Mouse (Mus musculus): ENCODE data around the gene Spc25.

Gene Spc25

DNA sequence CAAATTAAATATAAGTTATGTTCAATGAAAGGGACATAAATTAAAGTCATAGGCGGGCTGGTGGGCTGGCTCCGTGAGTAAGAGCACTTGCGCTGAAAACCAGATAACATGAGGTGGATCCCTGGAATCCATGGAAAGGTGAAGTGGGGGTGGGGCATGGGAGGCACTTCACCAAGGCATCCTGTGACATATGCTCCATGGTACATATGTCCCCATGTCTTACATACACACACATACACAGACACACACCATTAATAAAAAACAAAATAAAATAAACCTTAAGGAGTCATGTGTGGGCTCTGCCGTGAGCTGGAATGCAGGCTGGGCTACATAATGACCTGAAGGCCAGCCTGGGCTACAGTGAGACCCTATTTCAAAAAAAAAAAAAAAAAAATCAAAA lies 26.3 kb downstream of the Spc25 start:
- DNase-seq, result no peak

GRCm38 (mm10) chr2:69175296-69175695 lies 30.7 kb downstream of the Spc25 start:
- DNase-seq, result no peak

- DNase-seq, result no peak
These were observed 35.5 kb downstream of the Spc25 start for GRCm38 (mm10) chr2:69170395-69171077.

- no peak for DNase-seq
These were observed 47.1 kb downstream of the Spc25 start for GRCm38 (mm10) chr2:69158907-69159306.

DNA sequence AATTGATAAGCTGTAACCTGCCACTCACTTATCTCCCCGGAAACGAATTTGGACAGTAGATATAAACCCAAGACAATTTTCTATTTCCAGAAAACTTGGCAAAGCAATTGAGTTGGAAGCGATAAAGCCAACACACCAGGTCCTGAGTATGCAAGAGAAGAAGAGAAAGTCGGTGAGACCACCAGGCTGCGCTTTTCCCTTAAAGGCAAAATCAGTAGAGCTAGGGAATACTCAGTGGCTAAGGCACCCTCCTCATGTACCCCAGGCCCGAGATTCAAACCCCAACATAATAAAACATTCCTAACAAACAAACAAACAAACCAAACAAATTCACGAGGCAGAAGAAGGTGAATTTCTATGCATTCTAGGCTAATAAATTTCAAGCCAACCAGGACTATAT lies 49.7 kb downstream of the Spc25 start:
- DNase-seq, result no peak

- no peak for DNase-seq
These were observed 50.1 kb downstream of the Spc25 start for GRCm38 (mm10) chr2:69155861-69156260.

DNA sequence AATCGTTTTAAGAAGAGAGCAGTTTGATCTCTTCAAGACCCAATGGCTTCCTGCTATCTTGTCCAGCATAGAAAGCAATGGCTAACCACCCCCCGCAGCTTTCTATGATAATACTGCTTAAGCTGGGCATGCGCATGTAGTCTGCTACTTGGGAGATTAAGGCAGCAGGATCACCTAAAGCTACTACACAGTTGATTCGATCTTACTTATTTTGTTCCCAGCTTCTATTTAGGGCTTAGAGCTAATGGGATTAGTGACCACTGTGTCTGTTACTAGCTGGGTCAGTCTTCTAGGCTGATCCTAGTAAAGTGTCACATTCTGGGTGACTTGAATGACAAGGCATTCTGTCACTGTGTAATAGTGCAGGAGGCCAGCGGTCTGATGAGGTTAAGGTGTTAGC lies 55.2 kb downstream of the Spc25 start:
- DNase-seq, result no peak

GRCm38 (mm10) chr2:69149154-69149553 lies 56.8 kb downstream of the Spc25 start:
- no peak for DNase-seq

DNA sequence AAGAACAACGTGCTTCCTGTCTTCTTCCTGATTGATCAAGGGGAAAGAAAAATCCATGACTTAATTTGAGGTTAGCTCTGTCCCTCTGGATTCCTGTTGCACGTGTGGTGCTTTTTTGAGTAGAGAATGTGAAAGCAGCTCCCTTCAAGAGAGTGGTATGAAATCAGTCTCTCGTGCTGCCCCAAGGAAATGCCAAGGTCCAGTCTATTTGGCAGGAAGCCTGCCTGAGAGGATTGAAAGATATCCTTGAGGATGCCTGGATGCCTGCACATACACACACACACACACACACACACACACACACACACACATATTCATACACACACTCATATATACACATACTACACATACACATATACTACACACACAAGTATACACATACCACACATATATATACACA lies 57.3 kb downstream of the Spc25 start:
- DNase-seq, result no peak
